Mouse (Mus musculus) embryonic facial prominence, embryonic 14.5 days (tissue): ENCODE results near the gene Spaca6. TPM values are rescaled to one million over a fixed set of nuclear protein-coding genes. Genes with fewer than 3 reads are reported as not detected.

Experiments used
- ATAC-seq: fragments of 200-750 bp; cut with Nextera tagmentation; 2 replicates; pipeline ENCODE4 v1.8.0; 2017; ENCODE audit warnings: low read depth, moderate number of reproducible peaks, moderate TSS enrichment
- DNase-seq: peaks from one replicate; pipeline ENCODE4 v3.0.0-alpha.2; 2015; ENCODE audit warnings: low spot score
- H3K27ac ChIP-seq: fragments of 300-500 bp; sonication (generic); replicated peaks from 2 replicates; pipeline ENCODE4 v1.5.1; 2014; ENCODE audit warnings: low read depth, mild to moderate bottlenecking, low read length, moderate library complexity
- H3K27me3 ChIP-seq: fragments of 300-500 bp; sonication (generic); replicated peaks from 2 replicates; pipeline ENCODE4 v1.6.1; 2014; ENCODE audit warnings: low read length; ENCODE audit not compliant: control insufficient read depth, insufficient read depth
- H3K36me3 ChIP-seq: fragments of 300-500 bp; sonication (generic); 2 replicates; pipeline ENCODE4 v1.6.1; 2014; ENCODE audit warnings: low read length, mixed read lengths; ENCODE audit not compliant: control insufficient read depth, insufficient read depth
- H3K4me1 ChIP-seq: fragments of 300-500 bp; sonication (generic); 2 replicates; pipeline ENCODE4 v1.6.1; 2014; ENCODE audit warnings: antibody characterized with exemption, low read length; ENCODE audit not compliant: control insufficient read depth, insufficient read depth
- H3K4me2 ChIP-seq: fragments of 300-500 bp; sonication (generic); 2 replicates; pipeline ENCODE4 v1.6.1; 2014; ENCODE audit warnings: low read depth, mild to moderate bottlenecking, low read length, moderate library complexity, mixed read lengths
- H3K4me3 ChIP-seq: fragments of 300-500 bp; sonication (generic); 2 replicates; pipeline ENCODE4 v1.5.1; 2014; ENCODE audit warnings: low read depth, mild to moderate bottlenecking, low read length
- H3K9ac ChIP-seq: fragments of 300-500 bp; sonication (generic); 2 replicates; pipeline ENCODE4 v1.6.1; 2014; ENCODE audit warnings: low read depth, mild to moderate bottlenecking, low read length, moderate library complexity, mixed read lengths
- H3K9me3 ChIP-seq: fragments of 300-500 bp; sonication (generic); 2 replicates; pipeline ENCODE4 v1.6.1; 2016; ENCODE audit warnings: low read length; ENCODE audit not compliant: control insufficient read depth
- WGBS: fragments of 180-500 bp; shearing (Covaris S2); extraction: QIAGEN DNeasy Blood & Tissue Kit; methylation state at CpG from one replicate; pipeline ENCODE4 v1.1.7; 2014; 5-methylcytosine and 5-hydroxymethylcytosine counted together
- polyA plus RNA-seq: library from polyadenylated mRNA; unstranded; fragments of >200 nt; fragmentation: Nextera tagmentation; extraction: Ambion mirVana; gene quantifications from 2 replicates; pipeline ENCODE4 v1.2.1, GENCODE M21; 2014

Gene Spaca6
- polyA plus RNA-seq, 1 experiment from 2014 or later = 15.6 TPM

DNA sequence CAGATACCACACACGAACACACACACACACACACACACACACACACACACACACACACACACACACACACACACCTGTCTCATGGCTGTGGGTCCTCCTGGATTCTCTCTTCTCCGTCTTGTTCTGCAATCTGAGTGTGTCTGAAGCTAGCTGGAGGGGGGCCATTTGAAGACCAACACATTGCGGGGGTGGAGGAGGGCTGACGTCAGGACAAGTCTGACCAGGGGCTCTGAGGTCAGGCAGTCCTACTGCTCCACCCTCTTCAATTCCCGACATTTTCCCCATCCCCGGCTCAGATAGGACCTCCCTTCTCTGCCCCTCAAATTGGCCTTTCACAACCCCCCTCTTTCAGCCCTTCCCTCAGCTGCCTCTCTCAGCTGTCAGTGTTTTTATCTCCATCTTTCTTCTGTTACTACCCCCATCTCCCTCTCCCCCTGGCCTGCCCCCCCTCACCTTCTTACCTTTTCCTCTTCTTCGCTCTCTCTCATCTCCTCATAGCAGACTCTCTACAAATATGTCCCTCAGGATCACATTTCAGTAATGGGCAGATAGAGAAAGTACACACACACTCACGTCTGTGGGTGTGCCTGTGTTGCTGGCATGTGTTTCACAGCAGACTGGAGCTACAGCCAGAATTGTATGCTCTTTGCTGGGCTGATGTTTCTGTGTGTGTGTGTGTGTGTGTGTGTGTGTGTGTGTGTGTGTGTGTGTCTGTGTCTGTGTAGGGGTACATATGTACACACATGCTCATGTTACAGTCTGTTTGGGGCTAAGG, 28.3 kb downstream of the Spaca6 start, which contains the start of gene Has1:
Gene Has1 (minus strand): TSS at position 142 of the 775 bp plus-strand sequence.
- no peak within 1 kb of the TSS for H3K9ac ChIP-seq
- no peaks in the 10 kb centered on the region for H3K9me3 ChIP-seq
- 0 out of 2 replicates have a peak within 1 kb of the TSS, but pooled peaks have one; percentile 15 for H3K27ac ChIP-seq
- no peak within 1 kb of the TSS for H3K4me3 ChIP-seq
- H3K27me3 ChIP-seq = no peaks in the 10 kb centered on the region
- WGBS = 27% methylated on average over 7 of the region's 8 CpGs
- H3K4me2 ChIP-seq = 0 out of 2 replicates have a peak within 1 kb of the TSS, but pooled peaks have one; percentile 15
- peak; percentile 30 for DNase-seq
- peak; percentile 34; the same call in 1 of the 2 replicates for ATAC-seq
- peaks cover 8% of the 10 kb centered on the region for H3K4me1 ChIP-seq
- H3K36me3 ChIP-seq = 0 out of 2 replicates have a peak, but pooled peaks cover 5% of the 10 kb centered on the region

DNA sequence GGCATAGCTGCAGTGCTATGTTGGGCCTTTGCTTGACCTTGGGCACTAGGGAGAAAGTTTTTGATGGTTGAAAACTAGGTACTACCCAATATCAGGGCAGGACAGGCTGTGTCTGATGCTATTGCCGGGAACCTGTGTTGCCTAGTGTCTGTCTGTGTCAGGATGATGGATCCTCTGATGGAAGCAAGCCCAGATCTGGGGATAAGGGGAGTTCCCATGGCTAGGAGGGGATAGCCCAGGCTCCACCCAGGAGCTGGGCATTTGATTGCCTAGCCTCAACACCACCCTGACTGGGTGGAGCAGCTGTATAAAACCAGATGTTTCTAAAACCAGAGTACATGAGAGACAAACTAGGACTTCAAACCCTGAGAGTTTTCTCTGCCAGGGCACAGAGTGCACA, 29.7 kb downstream of the Spaca6 start:
- no peak for DNase-seq
- H3K27ac ChIP-seq = no peak overlapping the region
- 79% methylated on average over 1 of the region's 1 CpGs for WGBS
- H3K27me3 ChIP-seq = no peaks in the 10 kb centered on the region
- no peak overlapping the region for H3K4me3 ChIP-seq
- 0 out of 2 replicates have a peak, but pooled peaks cover 5% of the 10 kb centered on the region for H3K36me3 ChIP-seq
- H3K4me2 ChIP-seq = no peak overlapping the region
- no peaks in the 10 kb centered on the region for H3K9me3 ChIP-seq
- peaks cover 8% of the 10 kb centered on the region for H3K4me1 ChIP-seq
- no peak overlapping the region for H3K9ac ChIP-seq
- ATAC-seq = no peak

DNA sequence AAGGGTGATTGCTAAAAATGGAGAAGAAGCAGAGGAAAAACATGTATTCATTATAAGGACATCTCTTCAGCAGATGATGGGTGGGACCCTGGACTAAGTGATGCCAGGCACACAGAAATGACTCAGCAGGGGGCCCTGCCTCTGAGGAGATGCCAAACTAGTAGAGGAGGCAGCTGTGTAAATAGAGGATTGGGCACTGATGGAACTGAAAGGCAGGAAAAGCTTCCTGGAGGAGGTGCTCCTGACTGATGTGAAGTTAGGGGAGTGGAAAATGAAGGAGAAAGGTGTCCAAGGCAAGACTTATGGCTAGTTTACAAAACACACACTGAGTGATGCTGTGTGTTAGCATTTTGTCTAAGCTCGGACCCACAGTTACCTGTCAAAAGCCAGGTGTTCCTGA, 30.5 kb downstream of the Spaca6 start:
- no peak overlapping the region for H3K9ac ChIP-seq
- H3K4me1 ChIP-seq = peaks cover 8% of the 10 kb centered on the region
- no peak overlapping the region for H3K4me3 ChIP-seq
- no peak overlapping the region for H3K27ac ChIP-seq
- no peak for ATAC-seq
- no peak overlapping the region for H3K4me2 ChIP-seq
- no peaks in the 10 kb centered on the region for H3K9me3 ChIP-seq
- no peaks in the 10 kb centered on the region for H3K27me3 ChIP-seq
- 0 out of 2 replicates have a peak, but pooled peaks cover 5% of the 10 kb centered on the region for H3K36me3 ChIP-seq
- 75% methylated on average over 1 of the region's 1 CpGs for WGBS
- peak; percentile 29 for DNase-seq

DNA sequence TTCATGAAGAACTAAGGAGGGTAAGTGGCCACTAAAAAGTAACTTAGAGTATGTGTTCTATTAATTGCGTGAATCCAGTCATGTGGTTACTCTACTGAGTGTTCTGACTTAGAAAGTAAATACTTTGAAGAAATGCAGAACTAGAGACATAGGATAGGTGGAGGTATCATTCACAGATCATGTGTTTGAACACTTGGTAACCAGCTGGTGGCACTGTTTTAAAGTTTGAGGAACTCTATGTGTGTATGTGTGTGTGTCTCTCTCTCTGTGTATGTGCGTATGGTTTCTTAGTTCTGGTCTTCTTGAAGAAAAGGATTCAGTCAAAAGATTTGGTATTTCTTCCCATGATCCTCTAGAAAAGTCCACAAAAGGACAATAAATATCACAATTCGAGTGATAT, 33.2 kb downstream of the Spaca6 start:
- no peak overlapping the region for H3K4me3 ChIP-seq
- no peak for ATAC-seq
- peaks cover 3% of the 10 kb centered on the region for H3K4me1 ChIP-seq
- no peak overlapping the region for H3K4me2 ChIP-seq
- no peak for DNase-seq
- peaks cover 21% of the 10 kb centered on the region; the same call in 1 of the 2 replicates for H3K36me3 ChIP-seq
- H3K27ac ChIP-seq = no peak overlapping the region
- H3K9ac ChIP-seq = no peak overlapping the region
- no peaks in the 10 kb centered on the region for H3K9me3 ChIP-seq
- H3K27me3 ChIP-seq = no peaks in the 10 kb centered on the region
- WGBS = 86% methylated on average over 3 of the region's 3 CpGs

DNA sequence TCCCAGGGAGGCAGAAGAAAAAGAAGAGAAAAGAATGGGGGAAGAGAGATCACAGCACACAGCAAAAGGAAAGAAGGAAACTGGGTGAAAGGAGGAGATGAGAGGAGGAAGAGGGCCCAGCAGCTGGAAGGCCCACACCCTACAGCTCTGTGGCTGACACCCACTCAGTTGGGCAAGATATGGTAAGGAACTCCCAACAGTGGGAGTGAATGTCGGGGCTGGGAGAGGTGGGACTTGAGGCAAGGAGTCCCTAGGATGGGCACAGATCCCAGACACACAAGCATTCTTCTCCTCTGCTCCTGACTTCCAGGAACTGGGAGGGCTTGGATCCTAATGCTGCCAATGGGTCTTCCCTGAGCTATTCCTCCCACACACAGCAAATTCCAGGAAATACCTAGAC, 35.4 kb downstream of the Spaca6 start:
- 33% methylated on average over 1 of the region's 1 CpGs for WGBS
- Histone ChIP-seq H3K4me3 (no peak overlapping the region), H3K36me3 (peaks cover 28% of the 10 kb centered on the region), H3K4me1 (no peaks in the 10 kb centered on the region), H3K27ac (no peak overlapping the region), H3K4me2 (no peak overlapping the region), H3K9me3 (no peaks in the 10 kb centered on the region), H3K9ac (no peak overlapping the region), H3K27me3 (no peaks in the 10 kb centered on the region)
- no peak for ATAC-seq
- no peak for DNase-seq

DNA sequence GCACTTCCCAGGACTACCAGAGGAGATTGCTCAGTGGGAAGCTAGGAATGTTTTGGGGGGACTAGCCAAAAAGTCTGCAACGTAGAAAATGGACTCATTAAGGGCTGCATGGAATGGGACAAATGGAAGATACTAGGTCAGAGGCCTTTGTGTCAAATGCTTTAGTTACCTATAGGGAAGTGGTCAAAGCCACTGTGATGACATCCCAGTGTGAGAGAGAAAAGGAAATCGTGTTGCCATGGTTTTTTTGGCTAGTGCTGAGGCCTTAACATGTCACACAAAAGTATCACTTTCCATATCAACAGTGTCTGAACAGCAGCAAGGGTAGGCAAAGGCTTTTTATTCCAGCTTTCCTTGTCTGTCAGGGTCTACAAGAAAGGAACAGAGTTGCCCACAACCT, 38.2 kb downstream of the Spaca6 start:
- Histone ChIP-seq H3K36me3 (peaks cover 25% of the 10 kb centered on the region), H3K9ac (no peak overlapping the region), H3K4me2 (no peak overlapping the region), H3K9me3 (no peaks in the 10 kb centered on the region), H3K4me3 (no peak overlapping the region), H3K4me1 (no peaks in the 10 kb centered on the region), H3K27ac (no peak overlapping the region), H3K27me3 (no peaks in the 10 kb centered on the region)
- 63% methylated on average over 2 of the region's 2 CpGs for WGBS
- no peak for ATAC-seq
- DNase-seq = no peak

DNA sequence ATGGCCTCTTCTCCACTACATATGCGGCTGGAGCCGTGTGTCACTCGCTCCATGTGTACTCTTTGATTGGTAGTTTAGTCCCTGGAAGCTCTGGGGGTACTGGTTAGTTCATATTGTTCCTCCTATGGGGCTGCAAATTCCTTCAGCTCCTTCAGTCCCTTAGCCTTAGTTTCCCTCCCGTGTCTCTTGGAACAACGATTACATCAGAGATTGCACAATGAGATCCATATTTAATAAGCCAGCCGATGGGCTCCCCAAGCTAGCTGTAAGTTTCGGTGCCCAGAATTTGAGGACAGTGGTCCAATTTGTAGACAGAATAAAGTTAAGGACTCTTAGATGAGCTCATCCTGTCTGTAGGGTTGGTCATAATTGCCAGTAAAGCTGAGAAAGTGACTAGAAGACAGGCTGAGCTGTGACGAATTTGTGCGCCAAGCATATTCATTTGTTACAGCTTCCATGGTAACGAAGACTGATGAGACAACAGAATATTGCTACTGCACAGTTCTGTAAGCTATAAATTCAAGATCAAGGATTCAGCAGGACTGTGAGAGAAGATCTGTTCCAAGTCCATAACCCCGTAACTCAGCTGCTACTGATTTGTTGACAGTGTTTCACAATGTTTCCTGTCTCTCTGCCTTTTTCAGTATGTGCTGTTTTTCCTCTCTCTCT, 40.0 kb downstream of the Spaca6 start:
- Histone ChIP-seq H3K9ac (no peak overlapping the region), H3K4me2 (no peak overlapping the region), H3K27ac (no peak overlapping the region), H3K36me3 (peaks cover 25% of the 10 kb centered on the region), H3K9me3 (no peaks in the 10 kb centered on the region), H3K27me3 (no peaks in the 10 kb centered on the region), H3K4me3 (no peak overlapping the region), H3K4me1 (no peaks in the 10 kb centered on the region)
- WGBS = 85% methylated on average over 11 of the region's 11 CpGs
- ATAC-seq (no peak), DNase-seq (no peak)

DNA sequence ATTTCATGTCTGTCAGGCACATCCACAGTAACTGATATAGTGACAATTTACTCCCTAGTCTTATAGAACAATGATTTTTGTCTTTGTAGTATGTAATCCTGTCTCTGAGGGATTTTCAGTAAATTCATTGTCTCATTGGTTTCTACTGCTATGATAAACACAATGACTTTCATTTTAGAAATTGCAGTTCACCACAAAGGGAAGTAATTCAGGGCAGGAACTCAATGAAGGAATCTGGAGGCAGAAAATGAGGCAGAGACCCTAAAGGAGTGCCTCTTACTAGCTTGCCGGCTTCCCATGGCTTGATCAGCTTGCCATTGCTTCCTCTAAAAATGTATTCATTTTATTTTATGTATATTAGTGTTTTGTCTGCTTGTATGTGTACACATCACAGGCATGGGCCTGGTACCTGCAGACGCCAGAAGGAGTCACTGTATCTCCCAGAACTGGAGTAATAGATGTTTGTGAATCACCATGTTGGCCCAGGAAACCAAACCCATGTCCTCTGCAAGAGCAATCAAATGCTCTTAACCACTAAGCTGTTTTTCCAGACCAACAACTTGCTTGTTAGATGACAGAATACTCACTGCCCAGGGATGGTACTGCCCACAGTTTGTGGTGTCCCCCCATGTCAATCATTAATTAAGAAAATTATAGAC, 44.1 kb downstream of the Spaca6 start:
- Histone ChIP-seq H3K9ac (no peak overlapping the region), H3K4me3 (no peak overlapping the region), H3K9me3 (0 out of 2 replicates have a peak, but pooled peaks cover 2% of the 10 kb centered on the region), H3K27me3 (no peaks in the 10 kb centered on the region), H3K4me1 (no peaks in the 10 kb centered on the region), H3K27ac (no peak overlapping the region), H3K4me2 (no peak overlapping the region), H3K36me3 (peaks cover 4% of the 10 kb centered on the region)
- WGBS = 79% methylated on average over 2 of the region's 2 CpGs
- DNase-seq (no peak), ATAC-seq (no peak)
